Mouse (Mus musculus) layer of hippocampus, postnatal 36 days (tissue): ENCODE data around the gene Vps13d. TPM values are rescaled to one million over a fixed set of nuclear protein-coding genes. Genes with fewer than 3 reads are reported as not detected.

Source experiments
- DNase-seq, 2 experiments: peaks; one replicate each; pipeline ENCODE4 v3.0.0; 2022
- total RNA-seq, 2 experiments: library from RNA; stranded (reverse); gene quantifications; 2 replicates each; pipeline ENCODE4 v1.2.3; 2021

Vps13d gene
- total RNA-seq, 2 experiments from 2014 or later: 66.2 to 71.8 TPM

DNA sequence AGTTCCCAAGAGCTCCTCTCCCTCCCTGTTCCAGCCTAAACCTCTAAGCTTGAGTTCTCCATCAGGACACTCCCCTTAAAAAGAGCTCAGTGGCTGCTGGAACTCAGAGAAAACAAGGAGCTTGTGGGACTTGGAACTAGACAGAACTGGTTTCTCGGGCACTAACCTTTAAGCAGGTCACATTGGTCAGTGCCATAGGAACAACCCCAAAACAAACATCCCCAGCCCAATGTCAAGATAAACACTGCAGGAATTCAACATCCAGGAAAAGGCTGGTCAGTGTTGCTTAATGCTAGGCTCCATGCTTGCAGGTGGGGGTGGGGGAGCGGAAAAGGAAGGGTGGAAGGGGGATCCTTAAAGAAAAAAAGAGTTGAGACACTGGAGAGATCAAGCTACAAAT, 120.5 kb downstream of the Vps13d start:
- no peak for DNase-seq

- DNase-seq: no peak
Measured at GRCm38 (mm10) chr4:145073728-145074127, 121.1 kb downstream of the Vps13d start.

GRCm38 (mm10) chr4:145071942-145072341, 122.9 kb downstream of the Vps13d start:
- no peak for DNase-seq

DNA sequence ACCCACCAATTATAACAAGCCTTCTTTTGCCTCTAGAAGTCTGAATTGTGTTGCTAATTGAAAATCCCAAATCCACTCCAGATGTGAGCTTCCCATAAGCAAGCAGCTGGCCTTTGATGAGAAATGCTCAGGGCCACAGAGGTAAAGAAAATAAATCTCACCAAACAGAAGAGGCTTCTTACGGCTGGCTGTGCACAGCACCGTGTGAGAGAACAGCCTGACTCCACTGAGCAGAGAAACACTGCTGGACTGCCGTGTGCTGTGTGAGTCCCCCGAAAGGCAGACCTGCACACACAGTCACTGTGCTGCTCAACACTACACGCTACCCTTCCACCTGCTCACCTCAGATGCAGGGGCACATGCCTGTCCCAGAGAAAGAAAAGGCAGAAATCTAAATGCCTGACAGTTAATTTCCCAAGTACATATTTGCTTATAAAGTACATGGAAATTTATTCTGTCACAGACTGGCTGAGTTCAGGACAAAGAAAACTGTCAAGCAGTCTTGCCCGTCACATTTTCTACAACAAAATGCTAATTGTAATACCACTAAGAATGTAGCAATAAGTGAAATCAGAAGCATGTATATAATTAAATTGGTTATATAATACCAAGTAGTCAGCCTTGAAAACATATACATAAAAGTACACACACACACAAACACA, 127.7 kb downstream of the Vps13d start:
- DNase-seq: no peak

DNA sequence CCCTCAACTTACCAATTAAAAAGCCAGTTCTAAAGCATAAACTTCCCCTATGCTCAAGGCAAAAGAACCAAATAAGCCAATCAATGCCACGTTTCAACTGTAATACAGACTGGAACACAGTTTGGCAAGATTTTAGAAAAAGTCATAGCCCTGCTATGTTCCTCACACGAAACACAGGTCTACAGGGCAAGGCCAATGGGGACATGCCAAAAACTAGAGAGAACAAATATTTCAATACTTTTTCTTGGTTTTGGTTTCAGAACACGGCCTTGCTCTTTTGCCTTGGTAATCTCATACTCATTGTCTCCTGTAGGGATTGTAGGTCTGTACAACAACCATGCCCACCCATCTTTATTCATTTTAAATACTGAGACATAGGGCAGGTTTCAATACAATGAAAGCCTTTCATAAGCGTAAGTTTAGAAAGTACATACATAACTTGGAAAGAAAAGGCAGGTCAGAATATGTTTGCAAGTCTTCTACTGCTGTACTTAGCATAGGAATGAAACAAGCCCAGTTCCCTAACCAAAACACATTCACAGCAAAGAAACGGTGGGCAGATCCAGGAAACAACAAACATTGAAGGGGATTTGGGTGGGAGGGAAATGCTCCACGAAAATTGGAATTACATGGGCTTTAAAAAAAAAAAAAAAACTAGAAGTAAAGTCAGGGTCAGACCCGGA, 128.3 kb downstream of the Vps13d start:
- no peak for DNase-seq

GRCm38 (mm10) chr4:145058749-145059442, 135.9 kb downstream of the Vps13d start:
- no peak for DNase-seq

- no peak for DNase-seq
Measured at GRCm38 (mm10) chr4:145056346-145056745, 138.5 kb downstream of the Vps13d start.

DNA sequence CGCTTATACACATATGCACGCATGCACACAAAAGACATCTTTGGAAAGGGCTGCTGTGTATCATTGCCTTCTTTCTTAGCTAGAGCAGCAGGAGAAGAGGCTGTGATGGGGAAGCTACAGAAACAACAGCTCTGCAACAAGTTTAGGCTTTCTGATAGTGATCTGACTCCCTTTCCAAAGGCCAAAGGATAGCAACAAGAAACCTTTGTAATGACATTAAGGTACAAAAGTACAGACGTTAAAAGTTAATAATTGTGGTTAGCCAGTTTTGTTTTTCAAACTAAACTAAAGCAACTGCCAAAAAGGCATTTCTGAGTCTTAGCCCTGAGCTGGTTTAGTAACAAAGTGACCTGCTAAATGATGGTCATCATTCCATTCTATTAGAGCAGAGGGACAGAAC, 139.0 kb downstream of the Vps13d start:
- no peak for DNase-seq

- DNase-seq: no peak
Measured at GRCm38 (mm10) chr4:145054369-145054768, 140.4 kb downstream of the Vps13d start.

DNA sequence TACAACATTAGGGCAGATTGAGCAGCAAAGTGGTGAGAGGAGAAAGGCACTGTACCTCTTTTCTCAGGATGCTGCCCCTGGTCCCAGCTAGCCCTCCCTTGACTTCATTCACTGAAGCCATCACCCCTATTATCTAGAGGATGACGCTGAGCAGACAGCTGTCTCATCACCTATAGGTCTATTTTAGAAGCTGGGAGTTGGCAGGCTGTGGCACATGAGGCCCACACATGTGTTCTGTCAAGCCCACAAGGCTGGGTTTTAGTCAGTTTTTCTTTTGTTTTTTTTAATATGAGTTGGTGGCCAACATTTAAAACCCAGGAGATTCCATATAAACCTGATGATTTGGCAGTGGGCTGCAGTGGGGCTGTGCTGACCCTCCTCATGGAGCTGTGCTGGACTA, 142.1 kb downstream of the Vps13d start:
- DNase-seq: peak; percentile 39 to 41

- no peak for DNase-seq
Measured at GRCm38 (mm10) chr4:145052282-145052681, 142.5 kb downstream of the Vps13d start.

DNA sequence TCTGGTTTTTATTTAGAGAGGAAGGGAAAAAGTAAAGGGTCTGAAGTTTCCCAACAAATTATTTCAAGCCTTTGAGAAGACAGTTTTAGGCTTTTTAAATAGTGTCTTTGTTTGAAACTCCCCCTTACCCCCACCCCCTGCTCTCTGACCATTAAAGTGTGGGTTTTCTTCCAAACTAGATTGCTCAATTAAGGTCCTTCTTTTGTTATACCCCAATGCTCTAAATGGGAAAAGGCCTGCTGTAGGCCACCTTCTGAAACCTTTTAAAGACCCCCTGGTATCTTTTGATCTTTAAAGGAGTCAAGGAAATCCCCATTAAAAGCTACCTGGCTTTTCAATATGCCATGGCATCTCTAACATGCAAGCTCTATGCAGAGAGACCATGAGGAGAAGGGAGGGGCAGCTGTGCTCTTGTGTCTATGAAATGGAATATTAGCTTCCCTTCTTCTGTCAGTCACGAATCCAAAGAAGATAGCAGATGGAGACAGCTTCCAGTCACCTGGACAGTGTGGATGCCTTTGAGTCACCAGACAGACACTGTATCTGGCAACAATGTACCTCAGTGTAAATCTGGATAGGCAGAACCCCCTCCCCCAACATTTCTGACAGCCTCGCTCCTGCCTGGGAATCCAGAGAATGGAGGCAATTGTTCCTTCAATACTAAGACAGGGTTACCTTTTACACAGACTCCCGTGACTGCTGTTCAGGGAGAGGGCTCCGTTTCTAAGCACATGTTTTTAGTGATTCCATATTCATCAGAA, 143.4 kb downstream of the Vps13d start:
- no peak for DNase-seq

DNA sequence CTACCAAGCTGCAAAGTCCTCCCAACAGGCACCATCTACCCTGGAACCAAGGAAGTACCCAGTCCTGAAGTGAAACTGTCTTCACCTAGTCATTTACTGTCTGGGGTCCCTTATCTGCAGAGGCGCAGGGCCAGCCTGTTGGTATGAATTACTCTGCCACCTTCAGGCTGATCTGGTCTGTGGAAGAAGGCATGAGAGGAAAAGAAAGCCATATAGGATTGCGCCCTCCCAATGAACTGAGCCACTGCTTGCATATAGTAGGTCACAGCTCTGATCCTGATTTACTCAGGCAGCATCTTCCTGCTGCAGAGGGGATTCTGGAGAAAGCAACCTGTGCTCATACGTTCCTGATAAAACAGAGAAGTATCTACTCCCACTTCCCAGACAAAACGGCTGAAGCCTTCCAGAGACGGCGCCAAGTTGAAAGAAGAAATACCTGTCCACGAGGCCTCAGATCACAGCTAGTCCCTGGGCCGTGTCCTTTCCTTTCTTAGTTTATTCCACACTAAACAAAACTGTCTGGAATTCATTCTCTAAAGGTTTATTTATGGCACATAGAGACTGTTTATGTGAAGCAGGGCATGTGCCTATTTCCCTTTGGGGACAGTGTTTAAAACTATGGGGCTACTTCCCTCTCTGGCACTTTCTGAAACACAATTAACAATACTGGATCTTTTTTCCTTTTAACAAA, 144.1 kb downstream of the Vps13d start:
- DNase-seq: no peak

DNA sequence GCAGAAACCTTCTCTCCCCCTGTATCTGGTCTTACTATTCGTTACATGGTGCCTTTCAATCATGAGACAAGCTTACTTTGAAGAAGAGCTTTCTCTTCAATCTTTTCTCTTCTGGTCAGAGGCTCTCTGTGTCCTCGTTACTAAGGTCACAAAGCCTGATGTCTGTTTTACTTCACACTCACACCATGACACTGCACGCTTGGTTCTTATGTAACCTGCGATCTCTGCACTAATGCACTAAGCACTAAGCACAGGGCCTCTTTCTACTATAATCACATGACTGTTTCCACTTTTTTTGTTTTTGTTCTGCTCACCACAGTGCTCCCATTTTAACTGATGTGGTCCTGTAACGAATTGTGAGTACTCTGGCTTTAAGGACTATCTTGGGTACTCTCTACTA, 146.8 kb downstream of the Vps13d start:
- no peak for DNase-seq

GRCm38 (mm10) chr4:145046032-145046401, 148.8 kb downstream of the Vps13d start:
- no peak for DNase-seq

GRCm38 (mm10) chr4:145045312-145046031, 149.3 kb downstream of the Vps13d start:
- no peak for DNase-seq

GRCm38 (mm10) chr4:145041223-145041870, 153.5 kb downstream of the Vps13d start:
- no peak for DNase-seq

- DNase-seq: no peak
Measured at GRCm38 (mm10) chr4:145037631-145038416, 157.0 kb downstream of the Vps13d start.

DNA sequence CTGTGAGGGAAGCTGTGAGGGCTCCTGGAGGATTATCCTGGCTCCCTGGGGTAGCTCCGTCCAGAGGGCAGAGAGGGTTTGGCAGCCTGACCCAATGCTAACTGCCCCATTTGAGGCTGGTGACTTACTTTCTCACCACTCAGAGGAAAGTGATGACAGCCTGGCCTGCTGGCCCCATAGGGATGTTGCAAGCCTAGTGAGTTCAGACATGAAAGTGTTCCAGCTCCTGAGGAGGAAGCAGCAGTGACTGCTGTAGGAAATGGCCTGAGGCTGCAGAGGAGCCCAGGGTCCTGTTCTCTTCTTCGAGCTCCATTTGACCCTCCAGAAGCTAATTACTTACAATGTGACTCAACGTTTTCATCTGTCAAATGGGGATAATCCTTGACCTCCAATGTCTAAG, 157.8 kb downstream of the Vps13d start:
- DNase-seq: no peak

DNA sequence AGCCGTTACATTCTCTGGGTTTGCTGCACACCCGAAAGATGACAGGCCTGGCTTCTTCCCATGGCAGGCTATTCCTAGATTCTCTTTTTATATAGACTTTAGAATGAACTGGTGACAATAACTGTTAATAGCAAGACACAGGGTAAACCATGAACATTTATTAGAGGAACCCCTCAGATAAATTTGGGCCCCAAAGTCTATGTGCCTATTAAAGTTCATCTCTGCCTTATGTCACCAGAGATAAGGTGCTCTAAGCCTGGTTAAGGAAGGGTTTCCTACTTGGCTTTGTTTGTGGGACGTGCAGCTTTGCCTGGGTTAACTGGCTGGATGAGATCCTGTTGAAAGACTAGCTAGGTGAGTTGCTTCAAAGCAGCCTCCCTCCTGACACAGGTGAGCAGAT, 159.4 kb downstream of the Vps13d start:
- DNase-seq: no peak
